Mouse (Mus musculus) intestine, embryonic 14.5 days (tissue): ENCODE measurements around the gene Serpinf1. TPM values are rescaled to one million over a fixed set of nuclear protein-coding genes. Genes with fewer than 3 reads are reported as not detected.
"Not testable (repeated sequence)": the region's sequence is repeated elsewhere in the genome, so short reads cannot be mapped to it uniquely, and the experiment has no call there.

ENCODE experiments used
- ATAC-seq: fragments of 200-750 bp; cut with Nextera tagmentation; replicated peaks from 2 replicates; pipeline ENCODE4 v1.8.0; 2017; ENCODE audit warnings: low read depth, moderate number of reproducible peaks, moderate TSS enrichment, moderate library complexity; ENCODE audit not compliant: low FRiP score, low TSS enrichment
- DNase-seq: peaks from one replicate; pipeline ENCODE4 v3.0.0-alpha.2; 2018; ENCODE audit warnings: low spot score
- H3K27ac ChIP-seq: fragments of 300-500 bp; sonication (generic); 2 replicates; pipeline ENCODE4 v1.5.1; 2014; ENCODE audit warnings: low read depth, mild to moderate bottlenecking, control low read depth
- H3K27me3 ChIP-seq: fragments of 300-500 bp; sonication (generic); replicated peaks from 2 replicates; pipeline ENCODE4 v1.6.1; 2014; ENCODE audit warnings: low read length, control low read depth; ENCODE audit not compliant: control insufficient read depth, insufficient read depth
- H3K36me3 ChIP-seq: fragments of 300-500 bp; sonication (generic); 2 replicates; pipeline ENCODE4 v1.6.1; 2014; ENCODE audit warnings: low read length, control low read depth; ENCODE audit not compliant: control insufficient read depth, insufficient read depth
- H3K4me1 ChIP-seq: fragments of 300-500 bp; sonication (generic); replicated peaks from 2 replicates; pipeline ENCODE4 v1.6.1; 2014; ENCODE audit warnings: low read length, control low read depth, mixed read lengths; ENCODE audit not compliant: control insufficient read depth, insufficient read depth
- H3K4me2 ChIP-seq: fragments of 300-500 bp; sonication (generic); 2 replicates; pipeline ENCODE4 v1.6.1; 2014; ENCODE audit warnings: low read length
- H3K4me3 ChIP-seq: fragments of 300-500 bp; sonication (generic); 2 replicates; pipeline ENCODE4 v1.5.1; 2014; ENCODE audit warnings: low read depth, low read length, control low read depth, mixed read lengths
- H3K9ac ChIP-seq: fragments of 300-500 bp; sonication (generic); 2 replicates; pipeline ENCODE4 v1.6.1; 2014; ENCODE audit warnings: mild to moderate bottlenecking, low read length
- H3K9me3 ChIP-seq: fragments of 300-500 bp; sonication (generic); 2 replicates; pipeline ENCODE4 v1.6.1; 2016; ENCODE audit warnings: low read length, control low read depth; ENCODE audit not compliant: control insufficient read depth
- WGBS: fragments of 180-500 bp; shearing (Covaris S2); extraction: QIAGEN DNeasy Blood & Tissue Kit; methylation state at CpG from one replicate; pipeline ENCODE4 v1.1.7; 2014; 5-methylcytosine and 5-hydroxymethylcytosine counted together
- polyA plus RNA-seq: library from polyadenylated mRNA; unstranded; fragments of >200 nt; fragmentation: Nextera tagmentation; extraction: Ambion mirVana; gene quantifications from 2 replicates; pipeline ENCODE4 v1.2.1, GENCODE M21; 2014

The Serpinf1 gene
- polyA plus RNA-seq, 1 experiment from 2014 or later = 47.1 TPM

DNA sequence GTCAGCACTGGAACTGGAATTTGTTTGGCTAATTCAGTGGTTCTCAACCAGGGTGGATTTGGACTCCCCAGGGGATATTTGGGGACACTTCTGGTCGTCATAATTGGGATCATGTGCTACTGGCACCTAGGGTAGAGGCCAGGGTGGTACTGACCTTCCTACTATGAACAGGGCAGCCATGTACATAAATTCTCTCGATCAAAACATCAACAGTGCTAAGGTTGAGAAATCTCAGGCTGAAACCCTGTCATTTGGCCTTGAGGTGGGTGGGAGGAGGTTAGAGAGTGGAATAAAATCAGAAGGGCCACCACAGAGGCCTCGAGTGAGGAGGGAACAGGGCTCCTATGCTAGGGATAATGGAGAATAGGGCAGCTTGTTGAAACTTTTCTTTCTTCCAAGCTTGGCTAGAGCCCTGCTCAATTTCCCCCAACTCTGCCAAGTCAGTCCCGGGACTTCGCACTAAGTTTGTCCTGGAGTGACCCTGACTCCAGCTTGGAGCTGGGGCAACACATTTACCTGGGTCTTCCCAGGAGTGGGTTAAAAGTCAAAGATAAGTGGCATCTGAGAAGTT is 36.7 kb upstream of the Serpinf1 start:
- Histone ChIP-seq H3K4me1 (peaks cover 33% of the 10 kb centered on the region), H3K9me3 (no peaks in the 10 kb centered on the region), H3K36me3 (no peaks in the 10 kb centered on the region), H3K27me3 (no peaks in the 10 kb centered on the region), H3K4me3 (no peak overlapping the region), H3K9ac (no peak overlapping the region), H3K4me2 (peak overlapping the region; percentile 99), H3K27ac (peak overlapping the region; percentile 96)
- ATAC-seq (no peak), DNase-seq (no peak)
- WGBS = 77% methylated on average over 5 of the region's 5 CpGs

DNA sequence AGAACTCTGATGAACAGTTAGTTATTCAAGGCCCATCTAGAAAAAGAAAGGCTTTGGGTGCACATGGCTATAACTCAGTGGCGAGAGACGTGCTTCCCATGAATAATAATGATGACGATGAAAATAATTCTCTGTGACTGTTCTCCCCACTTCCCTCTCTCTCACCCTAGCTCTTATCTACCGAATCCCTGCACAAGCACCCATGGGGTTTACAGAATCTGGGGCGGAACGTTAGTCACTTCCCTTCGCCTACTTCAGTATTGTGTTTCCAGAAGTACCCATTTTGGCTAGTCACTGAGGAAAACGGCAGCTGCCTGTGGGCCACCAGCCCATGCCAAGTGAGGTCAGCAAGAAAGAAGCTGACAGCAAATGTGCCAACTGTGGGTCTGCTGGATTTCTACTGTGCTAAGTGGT is 36.1 kb upstream of the Serpinf1 start:
- ATAC-seq (no peak), DNase-seq (no peak)
- Histone ChIP-seq H3K9me3 (no peaks in the 10 kb centered on the region), H3K4me3 (no peak overlapping the region), H3K9ac (no peak overlapping the region), H3K27ac (no peak overlapping the region), H3K36me3 (no peaks in the 10 kb centered on the region), H3K27me3 (no peaks in the 10 kb centered on the region), H3K4me2 (no peak overlapping the region), H3K4me1 (peaks cover 36% of the 10 kb centered on the region)
- 81% methylated on average over 8 of the region's 8 CpGs for WGBS

DNA sequence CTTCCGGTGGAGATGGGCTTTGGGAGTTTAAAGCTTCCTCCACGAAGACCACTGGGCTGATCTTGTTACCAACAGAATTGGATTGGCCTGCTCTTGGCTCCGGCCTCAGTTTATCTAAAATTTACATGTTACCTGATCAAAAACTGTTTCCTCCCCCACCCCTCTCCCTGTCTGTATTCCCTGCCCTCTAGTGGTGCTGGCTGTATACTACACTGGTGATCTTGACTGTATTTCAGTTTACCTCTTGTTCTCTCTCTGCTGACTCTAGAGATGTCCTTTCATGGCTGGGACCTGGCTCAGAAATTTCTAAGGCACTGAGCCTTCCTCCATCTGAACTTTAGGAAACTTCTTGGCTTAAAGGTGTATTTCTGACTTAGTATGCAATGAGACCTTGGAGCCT is 35.7 kb upstream of the Serpinf1 start:
- DNase-seq (peak; percentile 60), ATAC-seq (no peak)
- WGBS = 9% methylated on average over 3 of the region's 3 CpGs
- Histone ChIP-seq H3K27ac (no peak overlapping the region), H3K4me2 (no peak overlapping the region), H3K27me3 (no peaks in the 10 kb centered on the region), H3K9ac (no peak overlapping the region), H3K4me1 (peaks cover 31% of the 10 kb centered on the region), H3K36me3 (no peaks in the 10 kb centered on the region), H3K9me3 (no peaks in the 10 kb centered on the region), H3K4me3 (no peak overlapping the region)

DNA sequence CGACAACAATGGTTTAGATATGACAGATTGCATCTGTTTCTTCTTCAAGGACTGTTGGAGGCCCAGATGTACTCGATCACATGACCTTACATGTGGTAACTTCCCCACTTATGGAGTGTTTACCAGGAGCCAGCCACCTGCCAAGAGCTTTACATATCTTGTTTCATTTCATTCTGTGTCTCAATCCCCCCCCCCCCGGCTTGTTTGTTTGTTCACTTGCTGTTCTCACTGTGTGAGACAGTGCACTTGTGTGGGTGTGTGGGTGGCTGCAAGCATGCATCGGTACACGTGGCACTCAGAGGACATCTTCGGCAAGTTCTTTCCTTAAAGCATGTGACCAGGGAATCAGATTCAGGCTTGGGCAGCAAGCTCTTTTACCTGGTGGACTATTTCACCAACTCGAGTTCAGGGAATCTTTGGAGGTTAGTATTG is 34.0 kb upstream of the Serpinf1 start:
- Histone ChIP-seq H3K9ac (no peak overlapping the region), H3K27ac (no peak overlapping the region), H3K4me3 (no peak overlapping the region), H3K4me1 (peaks cover 19% of the 10 kb centered on the region), H3K27me3 (no peaks in the 10 kb centered on the region), H3K4me2 (no peak overlapping the region), H3K9me3 (no peaks in the 10 kb centered on the region), H3K36me3 (no peaks in the 10 kb centered on the region)
- WGBS = 86% methylated on average over 7 of the region's 7 CpGs
- DNase-seq = no peak
- no peak for ATAC-seq

DNA sequence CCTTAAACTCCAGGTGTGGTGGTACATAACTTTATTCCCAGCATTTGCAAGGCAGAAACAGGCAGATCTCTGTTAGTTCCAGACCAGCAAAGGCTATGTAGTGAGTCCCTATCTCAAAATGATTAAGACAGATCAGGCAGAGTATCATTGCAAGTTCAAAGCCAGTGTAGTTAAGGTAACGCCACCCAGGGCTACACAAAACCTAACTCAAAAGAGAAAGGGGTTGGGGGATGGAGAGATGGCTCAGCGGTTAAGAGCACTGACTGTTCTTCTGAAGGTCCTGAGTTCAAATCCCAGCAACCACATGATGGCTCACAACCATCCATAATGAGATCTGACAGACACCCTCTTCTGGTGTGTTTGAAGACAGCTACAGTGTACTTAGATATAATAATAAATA is 33.5 kb upstream of the Serpinf1 start:
- not testable (repeated sequence) for H3K4me2 ChIP-seq, H3K36me3 ChIP-seq, ATAC-seq, H3K27me3 ChIP-seq, H3K27ac ChIP-seq, H3K9me3 ChIP-seq, H3K4me3 ChIP-seq, DNase-seq, H3K9ac ChIP-seq
- H3K4me1 ChIP-seq = peaks cover 19% of the 10 kb centered on the region
- WGBS = 92% methylated on average over 2 of the region's 2 CpGs

DNA sequence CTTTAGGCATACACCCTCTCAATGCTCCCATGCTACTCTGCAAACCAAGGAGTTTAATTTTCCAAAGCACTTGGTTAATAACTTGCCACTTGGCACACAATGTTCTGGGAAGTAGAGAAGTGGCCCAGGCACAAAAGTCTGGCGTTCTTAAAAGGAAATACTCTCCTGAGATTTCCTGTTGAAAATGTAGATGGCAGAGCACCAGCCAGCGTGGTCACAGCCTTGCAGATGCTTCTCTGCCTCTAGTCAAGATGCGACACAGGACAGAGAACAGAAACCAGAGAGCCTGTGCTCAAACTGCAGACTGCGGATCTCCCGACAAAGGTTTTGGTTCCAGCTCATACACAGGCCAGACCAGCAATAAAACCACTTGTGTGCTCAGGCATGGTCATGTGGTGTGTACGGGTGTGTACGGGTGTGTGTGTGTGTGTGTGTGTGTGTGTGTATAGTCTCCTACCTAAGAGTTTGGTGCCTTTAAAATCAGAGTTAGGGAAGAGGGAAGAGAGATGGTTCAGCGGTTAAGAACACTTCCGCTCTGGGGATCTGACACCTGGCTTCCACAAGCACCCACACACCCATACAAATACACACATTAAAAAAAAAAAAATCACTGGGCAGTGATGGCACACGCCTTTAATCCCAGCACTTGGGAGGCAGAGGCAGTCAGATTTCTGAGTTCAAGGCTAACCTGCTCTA is 32.7 kb upstream of the Serpinf1 start:
- ATAC-seq (no peak), DNase-seq (no peak)
- Histone ChIP-seq H3K4me1 (peaks cover 18% of the 10 kb centered on the region), H3K27me3 (no peaks in the 10 kb centered on the region), H3K36me3 (no peaks in the 10 kb centered on the region; the same call in 1 of the 2 replicates), H3K9ac (peak overlapping the region; percentile 41), H3K4me3 (peak overlapping the region; percentile 69), H3K4me2 (peak overlapping the region; percentile 86), H3K27ac (peak overlapping the region; percentile 57; the same call in 1 of the 2 replicates), H3K9me3 (no peaks in the 10 kb centered on the region)
- 71% methylated on average over 10 of the region's 10 CpGs for WGBS

DNA sequence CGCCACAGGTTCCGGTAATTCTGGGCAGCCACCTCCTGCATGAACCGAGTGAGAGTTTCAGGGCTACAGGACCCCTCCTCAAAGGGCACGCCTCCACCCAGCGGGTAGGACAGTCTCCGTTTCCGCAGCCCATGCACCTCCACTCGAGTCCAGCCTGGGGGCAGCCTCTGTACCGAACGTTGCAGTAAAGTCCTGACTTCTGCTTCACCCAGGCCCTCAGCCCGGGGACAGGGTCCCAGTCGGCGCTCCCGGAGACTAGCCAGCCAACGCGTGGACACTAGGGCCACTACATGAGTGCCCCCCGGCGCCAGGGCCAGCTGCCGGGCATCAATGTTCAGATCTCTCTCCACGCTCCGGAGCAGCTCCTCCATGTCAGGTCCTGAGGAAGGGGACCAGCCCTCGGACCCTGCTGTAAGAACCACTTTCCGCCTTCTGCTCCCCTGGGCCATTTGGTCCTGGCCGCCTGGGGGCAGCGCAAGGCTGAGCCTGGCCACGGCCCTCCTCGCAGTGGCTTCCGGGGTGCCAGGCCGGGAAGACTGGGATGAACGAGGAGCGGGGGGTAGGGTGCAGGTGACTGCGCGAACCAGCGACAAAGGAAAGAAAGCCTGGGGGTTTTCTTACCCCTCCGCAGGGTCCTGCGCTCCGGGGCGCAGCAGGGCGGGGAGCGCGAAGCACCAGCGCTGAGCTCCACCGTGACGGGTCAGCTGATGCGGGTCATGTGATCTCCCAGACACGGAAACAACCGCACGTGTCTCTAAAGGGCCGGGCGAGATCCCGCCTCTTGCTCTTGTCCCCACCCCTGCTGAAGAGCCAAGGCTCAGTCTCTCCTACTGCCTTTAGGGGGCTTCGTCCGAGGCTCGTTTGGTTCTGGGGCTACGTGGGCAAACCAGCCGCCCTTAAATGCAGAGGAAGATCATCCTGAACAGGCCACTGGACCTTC is 31.8 kb upstream of the Serpinf1 start, which contains the start of gene Wdr81:
Gene Wdr81 (minus strand): TSS at position 727 of the 940 bp plus-strand sequence.
- Histone ChIP-seq H3K9ac (peak within 1 kb of the TSS; percentile 49), H3K27ac (peak within 1 kb of the TSS; percentile 57; the same call in 1 of the 2 replicates), H3K4me3 (peak within 1 kb of the TSS; percentile 69), H3K27me3 (no peaks in the 10 kb centered on the region), H3K4me2 (peak within 1 kb of the TSS; percentile 86), H3K9me3 (no peaks in the 10 kb centered on the region), H3K4me1 (peaks cover 10% of the 10 kb centered on the region), H3K36me3 (peaks cover 1% of the 10 kb centered on the region; the same call in 1 of the 2 replicates)
- ATAC-seq (peak; percentile 95), DNase-seq (peak; percentile 92)
- WGBS = 2% methylated on average over 56 of the region's 56 CpGs

DNA sequence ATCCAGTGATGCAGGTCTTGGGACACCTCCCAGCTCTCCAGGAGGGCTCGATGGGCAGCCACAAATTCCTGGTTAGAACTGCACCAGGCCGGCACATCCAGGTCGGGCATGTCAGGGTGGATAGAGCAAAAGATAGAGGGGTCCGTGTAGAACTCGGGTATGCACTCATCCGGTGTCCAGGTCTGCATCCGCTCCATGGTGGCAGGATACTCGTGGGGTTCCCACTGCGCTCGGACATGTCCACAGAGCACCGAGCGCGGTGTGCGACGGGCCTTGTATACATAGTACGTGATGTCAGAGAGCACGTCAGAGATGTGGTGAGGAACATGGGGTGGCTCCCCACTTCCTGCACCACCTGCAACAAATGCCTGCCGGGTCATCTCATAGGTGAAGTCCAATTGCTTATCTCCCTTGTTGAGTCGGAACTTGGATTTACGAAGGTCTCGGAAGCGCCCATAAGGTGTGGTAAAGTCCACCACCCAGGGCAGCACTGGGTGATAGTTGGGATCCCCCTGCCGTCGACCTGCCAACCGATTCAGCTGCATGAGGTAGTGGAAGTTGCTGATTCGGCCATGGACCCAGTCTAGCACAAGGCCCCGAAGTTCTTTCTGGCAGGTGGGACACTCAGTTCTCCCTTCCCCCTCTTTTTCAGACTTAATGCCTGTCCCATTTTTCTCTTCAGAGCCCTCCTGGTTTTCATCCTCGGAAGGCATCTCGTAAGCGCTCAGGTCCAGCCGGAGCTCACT is 30.5 kb upstream of the Serpinf1 start:
- Histone ChIP-seq H3K27ac (no peak overlapping the region), H3K4me2 (no peak overlapping the region), H3K4me1 (peaks cover 10% of the 10 kb centered on the region), H3K9me3 (no peaks in the 10 kb centered on the region), H3K9ac (no peak overlapping the region), H3K4me3 (no peak overlapping the region), H3K36me3 (peaks cover 12% of the 10 kb centered on the region), H3K27me3 (no peaks in the 10 kb centered on the region)
- 94% methylated on average over 31 of the region's 31 CpGs for WGBS
- ATAC-seq (no peak), DNase-seq (no peak)
